ENCODE assay signal across 9 mouse cellular contexts in genomic region chr6:81975971-81976621, GRCm38 (mm10). TPM values are rescaled to one million over a fixed set of nuclear protein-coding genes. Genes with fewer than 3 reads are reported as not detected.
A peak's percentile ranks its signal among the peaks of the same experiment; 100 is the strongest.
DNase-seq lines count a peak whose midpoint lies in the region; ATAC-seq and TF ChIP-seq lines count a peak whose summit lies in the region.
"Had no signal": no experiment of that assay in that cellular context is flagged by ENCODE, and none has a peak within 500 bp of the region (broad histone marks: within the 10 kb centered on the region; RNA-seq: fewer than 3 reads in every experiment).

No protein-coding gene starts in this region.

- ATAC-seq in intestine, postnatal 0 days = no peak
- peak; percentile 52 for ATAC-seq in midbrain, embryonic 15.5 days (replicated peaks)

- H3K9me3 ChIP-seq in intestine, postnatal 0 days (ENCODE audit: control insufficient read depth) = no peaks in the 10 kb centered on the region
- H3K9me3 ChIP-seq in midbrain, embryonic 15.5 days = no peaks in the 10 kb centered on the region
- H3K9me3 ChIP-seq: megakaryocyte, embryonic 14.5 days had no signal

- DNase-seq in cerebellum, adult 11 months = peak; percentile 23
- no peak for DNase-seq in cerebellum, adult 9-11 months
- peak; percentile 62 to 77 for DNase-seq in cerebellum, postnatal 25 days
- DNase-seq in gastrocnemius, adult 18-20 months (ENCODE audit: low spot score) = peak; percentile 55
- peak; percentile 81 to 85 for DNase-seq in left cerebral cortex, postnatal 25 days (ENCODE audit: low spot score in 2 of 2)
- DNase-seq in spleen, postnatal 10 days (ENCODE audit: low spot score in 2 of 2) = peak; percentile 28 to 77

- H3K27me3 ChIP-seq in intestine, postnatal 0 days (replicated peaks; ENCODE audit: control insufficient read depth, insufficient read depth, low read length) = no peaks in the 10 kb centered on the region
- H3K27me3 ChIP-seq in midbrain, embryonic 15.5 days (replicated peaks) = no peaks in the 10 kb centered on the region; the same call in 1 of the 2 replicates

- H3K36me3 ChIP-seq in intestine, postnatal 0 days (ENCODE audit: control insufficient read depth, insufficient read depth) = no peaks in the 10 kb centered on the region
- H3K36me3 ChIP-seq in midbrain, embryonic 15.5 days (replicated peaks) = no peaks in the 10 kb centered on the region

- intact Hi-C loops in left cerebral cortex, postnatal 25 days (cut with DNase I) = loop anchor here (1.0 to 2.0 kb wide), 2 partner anchors 143 to 726 kb away; no protein-coding TSS in a partner anchor

- TF ChIP-seq CTCF in intestine, postnatal 0 days (IDR thresholded peaks at IDR 0.05; ENCODE audit: low read depth) = peak; percentile 95

- no peaks in the 10 kb centered on the region for H3K4me1 ChIP-seq in intestine, postnatal 0 days (replicated peaks; ENCODE audit: control insufficient read depth, insufficient read depth, low read length)
- no peaks in the 10 kb centered on the region for H3K4me1 ChIP-seq in midbrain, embryonic 15.5 days
- H3K4me1 ChIP-seq: megakaryocyte, embryonic 14.5 days had no signal

- H3K9ac ChIP-seq in intestine, postnatal 0 days (ENCODE audit: low read depth, low read length) = no peak overlapping the region
- no peak overlapping the region for H3K9ac ChIP-seq in midbrain, embryonic 15.5 days

- no peak overlapping the region for H3K27ac ChIP-seq in intestine, postnatal 0 days (ENCODE audit: low read depth, low read length)
- H3K27ac ChIP-seq in midbrain, embryonic 15.5 days = no peak overlapping the region

- H3K4me3 ChIP-seq in intestine, postnatal 0 days (ENCODE audit: low read depth, low read length) = no peak overlapping the region
- H3K4me3 ChIP-seq in midbrain, embryonic 15.5 days = no peak overlapping the region
- H3K4me3 ChIP-seq: megakaryocyte, embryonic 14.5 days had no signal

- H3K4me2 ChIP-seq in intestine, postnatal 0 days (replicated peaks; ENCODE audit: low read depth) = no peak overlapping the region
- no peak overlapping the region for H3K4me2 ChIP-seq in midbrain, embryonic 15.5 days

- 33% methylated on average over 7 of the region's 7 CpGs for WGBS in intestine, postnatal 0 days
- 38% methylated on average over 7 of the region's 7 CpGs for WGBS in midbrain, embryonic 15.5 days

RNA-seq across cellular contexts. Expression of gene Mrpl19, which starts 10.3 kb away (rescaled TPM):
- total RNA-seq in gastrocnemius, adult 18-20 months (2021) = 10 to 100 TPM; 18.1 to 18.5 TPM
- polyA plus RNA-seq in intestine, postnatal 0 days (2015; fragmentation: Nextera tagmentation; extraction: Ambion mirVana) = 18.1 and 22.2 TPM in 2 replicates
- 10 to 100 TPM; 25.8 to 33.0 TPM for total RNA-seq in left cerebral cortex, postnatal 25 days (2021)
- polyA plus RNA-seq in midbrain, embryonic 15.5 days (2015; fragmentation: Nextera tagmentation; extraction: Ambion mirVana) = 35.1 and 40.4 TPM in 2 replicates

RNA-seq across cellular contexts. Expression of gene Gcfc2, which starts 52.6 kb away (rescaled TPM):
- 1 to 10 TPM; 1.3 to 2.1 TPM for total RNA-seq in gastrocnemius, adult 18-20 months (2021)
- 2.1 and 2.9 TPM in 2 replicates for polyA plus RNA-seq in intestine, postnatal 0 days (2015; fragmentation: Nextera tagmentation; extraction: Ambion mirVana)
- total RNA-seq in left cerebral cortex, postnatal 25 days (2021) = 10 to 100 TPM in 1 of 2 experiments, 1 to 10 TPM in 1; 8.7 to 10.7 TPM
- polyA plus RNA-seq in midbrain, embryonic 15.5 days (2015; fragmentation: Nextera tagmentation; extraction: Ambion mirVana) = 6.3 and 9.2 TPM in 2 replicates
